Mouse (Mus musculus) frontal cortex, postnatal 25 days (tissue): ENCODE data around the gene Bphl.
"Not testable (repeated sequence)": the region's sequence is repeated elsewhere in the genome, so short reads cannot be mapped to it uniquely, and the experiment has no call there.

ENCODE experiments used
- DNase-seq, 2 experiments: peaks; one replicate each; pipeline ENCODE4 v3.0.0; 2022; ENCODE audit warnings: low spot score in 2 of 2

Bphl gene

DNA sequence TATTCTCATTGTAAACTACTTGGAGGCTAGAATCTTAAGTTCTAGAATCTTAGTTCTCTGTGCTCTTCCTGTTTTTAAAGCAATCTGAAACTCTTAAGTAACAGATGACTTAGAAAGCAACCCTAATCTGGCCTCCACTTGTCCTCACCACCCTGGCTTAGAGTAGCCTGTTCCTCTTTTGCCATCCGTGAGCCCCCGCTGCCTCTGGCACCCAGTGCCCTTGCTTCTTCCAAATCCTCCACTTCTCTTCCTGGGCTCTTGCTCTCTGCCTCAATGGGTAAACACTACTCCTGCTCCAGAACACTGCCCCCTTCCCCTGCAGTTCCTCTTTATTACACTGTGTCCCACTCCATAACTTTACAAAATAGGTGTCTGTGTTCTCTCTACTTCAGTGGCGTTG lies 14.3 kb downstream of the Bphl start:
- DNase-seq: no peak

DNA sequence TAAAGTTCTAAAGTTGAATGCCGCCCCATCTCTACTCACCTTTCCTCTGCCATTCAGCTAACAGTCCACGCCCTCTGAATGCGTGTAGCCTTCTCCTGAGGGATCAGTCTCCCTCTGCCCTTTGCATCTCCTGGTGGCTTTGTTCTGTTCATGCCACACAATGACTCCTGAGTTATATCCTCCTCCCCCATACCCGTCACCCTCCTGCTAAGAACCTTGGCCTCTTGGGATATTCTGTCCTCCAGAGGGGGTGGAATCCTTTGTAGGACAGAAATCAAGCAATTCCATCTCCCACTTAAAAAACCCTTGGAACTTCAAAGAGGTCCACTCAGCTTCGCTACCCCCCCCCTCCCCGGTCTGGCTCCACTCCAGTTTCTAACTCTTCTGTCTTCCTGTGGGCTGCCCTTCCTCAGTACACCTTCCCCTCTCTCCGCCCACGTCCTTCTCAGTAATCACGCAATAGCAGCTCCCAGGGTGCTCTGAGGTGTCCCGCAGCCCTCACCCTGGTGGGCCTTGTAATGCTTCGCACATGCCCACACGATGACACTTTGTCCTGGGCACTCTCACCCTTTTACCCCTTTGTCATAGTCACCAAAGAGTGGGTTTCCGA lies 16.4 kb downstream of the Bphl start:
- DNase-seq: no peak

DNA sequence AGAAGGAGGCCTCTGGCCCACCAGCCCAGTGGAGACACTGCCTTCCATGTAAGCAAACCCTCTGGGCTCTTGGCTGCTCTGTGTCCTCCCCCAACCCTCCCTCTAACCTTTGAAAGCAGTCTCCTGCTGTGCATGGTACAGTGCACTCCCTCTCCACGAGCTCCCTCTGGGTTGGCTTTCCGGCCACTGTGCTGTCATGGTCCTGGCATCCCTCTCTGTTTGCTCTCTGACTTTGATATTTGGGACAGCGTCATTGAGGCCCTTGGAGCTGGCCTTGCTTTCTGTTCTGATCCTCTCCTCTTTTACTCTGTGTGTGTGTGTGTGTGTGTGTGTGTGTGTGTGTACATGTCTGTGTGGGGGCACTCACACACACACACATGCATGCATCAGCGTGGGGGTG lies 17.0 kb downstream of the Bphl start:
- DNase-seq: no peak

- no peak for DNase-seq
Measured at GRCm38 (mm10) chr13:34054983-34055382, 17.6 kb downstream of the Bphl start.

DNA sequence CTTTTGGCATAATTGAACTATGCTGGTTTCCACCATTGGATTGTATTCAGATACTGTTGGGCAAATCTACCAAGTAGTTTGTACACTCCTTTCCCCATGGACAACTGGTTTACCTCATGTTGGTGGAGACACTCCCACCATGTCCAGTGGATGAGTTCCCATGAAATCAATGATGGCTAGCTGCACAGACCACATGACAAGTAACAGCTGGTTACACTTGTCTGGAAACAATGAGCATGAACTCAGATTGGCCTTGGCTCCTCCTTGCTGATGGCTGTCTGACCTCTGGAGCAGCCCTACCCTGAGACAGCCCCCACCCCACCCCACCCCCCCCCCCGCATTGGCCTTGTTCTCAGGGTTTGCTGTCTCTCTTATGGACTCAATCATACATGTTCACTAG lies 19.9 kb downstream of the Bphl start:
- no peak for DNase-seq

DNA sequence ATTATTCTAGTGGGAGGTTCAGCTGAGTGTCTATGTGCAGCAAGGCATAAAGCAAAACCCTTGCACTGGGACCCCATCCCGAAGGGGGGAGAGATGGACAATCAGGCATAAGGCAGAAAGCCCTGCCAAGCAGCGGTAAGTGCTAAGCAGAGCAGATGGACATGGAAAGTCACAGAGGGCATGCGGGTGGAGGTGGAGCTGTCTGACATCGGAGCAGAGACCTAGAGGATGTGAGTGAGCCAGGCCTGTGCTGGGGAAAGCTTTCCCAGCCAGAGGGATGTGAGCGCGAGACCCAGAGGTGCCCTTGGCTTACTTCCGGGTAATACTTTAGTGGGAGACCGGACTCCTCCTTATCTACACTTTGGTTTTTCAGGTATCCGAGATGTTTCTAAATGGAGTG lies 22.7 kb downstream of the Bphl start:
- no peak for DNase-seq

DNA sequence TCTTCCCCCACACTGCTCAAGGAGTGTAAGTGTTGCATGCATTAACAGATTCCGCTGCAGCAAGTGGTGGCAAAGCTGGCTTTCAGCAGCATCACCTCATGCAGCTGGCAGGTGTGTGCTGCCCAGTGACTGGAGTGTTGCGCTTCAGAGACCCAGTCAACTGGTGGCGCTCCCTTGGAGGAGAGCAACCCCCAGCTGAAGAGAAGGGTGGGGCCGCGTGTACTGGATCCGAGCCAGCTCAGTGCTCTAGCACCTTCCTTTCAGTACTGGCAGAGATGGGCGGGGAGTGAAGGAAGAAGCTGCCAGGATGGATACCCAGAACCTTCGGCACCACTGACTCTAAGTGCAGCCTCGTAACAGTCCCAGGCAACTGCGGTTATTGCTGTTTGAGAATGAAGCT lies 25.1 kb downstream of the Bphl start:
- DNase-seq: no peak

GRCm38 (mm10) chr13:34066351-34066750 lies 29.0 kb downstream of the Bphl start:
- DNase-seq: no peak

DNA sequence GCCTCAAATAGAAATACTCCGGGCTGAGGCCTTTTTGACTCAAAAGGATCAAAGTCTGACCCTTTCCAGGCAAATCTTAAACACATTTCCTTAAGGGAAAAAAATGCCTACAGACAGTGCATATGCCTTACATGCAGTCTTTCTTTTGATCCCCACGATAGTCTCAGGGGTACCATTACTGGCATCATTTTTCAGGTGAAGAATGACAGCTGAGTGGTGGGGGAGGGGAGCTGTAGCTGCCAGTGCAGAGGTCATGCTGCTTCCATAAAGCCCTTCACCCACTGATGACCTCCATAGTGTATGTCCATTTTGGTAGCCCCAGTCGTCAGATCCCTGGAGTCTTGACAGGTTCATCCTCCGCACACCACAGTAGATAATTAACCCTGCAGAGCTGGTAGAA lies 32.9 kb downstream of the Bphl start:
- DNase-seq: no peak

DNA sequence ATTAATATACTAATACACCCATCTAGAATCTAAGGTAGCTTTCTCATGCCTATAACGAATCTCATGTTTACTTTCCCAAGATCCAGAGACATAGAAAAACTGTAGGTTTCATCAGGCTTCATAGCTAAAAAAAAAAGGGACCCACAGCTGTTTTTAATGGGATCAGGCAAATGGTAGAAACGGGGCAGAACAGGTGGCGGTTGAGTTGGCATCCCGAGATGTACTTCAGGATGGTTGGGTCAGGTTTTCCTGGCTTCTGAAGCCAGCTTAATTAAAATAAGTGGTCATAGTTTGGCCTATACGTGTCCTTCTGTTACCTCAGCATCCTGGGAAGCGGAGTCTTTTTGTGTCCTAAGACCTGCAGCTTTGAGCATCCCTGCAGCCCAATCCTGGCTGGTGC lies 34.4 kb downstream of the Bphl start:
- no peak for DNase-seq

GRCm38 (mm10) chr13:34072847-34073246 lies 35.5 kb downstream of the Bphl start:
- no peak for DNase-seq

DNA sequence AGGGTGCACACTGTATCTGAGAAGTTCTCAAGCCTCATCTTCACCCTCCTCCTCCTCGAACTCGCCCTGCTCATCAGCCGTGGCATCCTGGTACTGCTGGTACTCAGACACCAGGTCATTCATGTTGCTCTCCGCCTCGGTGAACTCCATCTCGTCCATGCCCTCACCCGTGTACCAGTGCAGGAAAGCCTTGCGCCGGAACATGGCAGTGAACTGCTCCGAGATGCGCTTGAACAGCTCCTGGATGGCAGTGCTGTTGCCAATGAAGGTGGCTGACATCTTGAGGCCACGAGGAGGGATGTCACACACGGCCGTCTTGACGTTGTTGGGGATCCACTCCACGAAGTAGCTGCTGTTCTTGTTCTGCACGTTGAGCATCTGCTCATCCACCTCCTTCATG lies 37.0 kb downstream of the Bphl start:
- DNase-seq: not testable (repeated sequence)

- DNase-seq: not testable (repeated sequence)
Measured at GRCm38 (mm10) chr13:34075893-34076292, 38.5 kb downstream of the Bphl start.

DNA sequence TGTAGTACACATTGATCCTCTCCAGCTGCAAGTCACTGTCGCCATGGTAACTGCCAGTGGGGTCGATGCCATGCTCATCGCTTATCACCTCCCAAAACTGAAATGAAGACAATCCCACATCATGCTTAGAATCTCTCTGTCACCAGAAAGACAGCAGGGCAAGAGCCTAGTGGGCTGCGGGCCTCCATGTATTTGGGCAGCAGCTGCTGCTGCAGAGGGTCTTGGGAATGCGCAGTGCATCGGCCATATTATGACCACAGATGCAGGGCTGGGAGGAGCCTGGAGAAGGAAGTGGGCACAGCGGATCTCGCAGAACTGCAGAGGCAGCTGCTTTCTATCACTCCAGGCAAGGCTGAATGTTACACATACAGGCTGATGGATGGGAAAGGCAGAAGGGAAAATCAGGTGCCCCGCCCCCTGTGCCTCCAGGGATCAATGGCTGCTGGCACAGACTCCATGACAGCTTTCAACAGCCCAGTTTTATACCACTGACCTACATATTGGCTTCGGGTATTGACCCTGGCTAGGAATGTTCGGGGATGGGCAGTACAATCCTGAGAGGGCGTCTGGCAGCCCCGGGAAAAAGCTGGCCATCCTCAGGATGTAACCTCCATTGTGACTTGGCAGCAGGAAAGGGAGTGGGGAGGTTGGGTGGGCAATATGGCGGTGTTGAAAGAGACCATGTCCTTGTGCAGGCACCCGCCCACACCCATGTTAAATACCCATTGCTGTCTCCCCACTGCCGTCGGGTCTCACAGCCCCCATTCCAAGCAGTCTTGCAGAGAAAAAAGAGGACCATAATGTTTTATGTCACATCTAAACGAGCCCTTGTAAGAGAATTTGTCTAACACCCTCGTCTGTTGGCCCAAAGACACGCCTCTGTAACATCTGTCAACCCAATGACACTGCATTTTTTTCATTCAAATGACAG lies 39.4 kb downstream of the Bphl start:
- DNase-seq: peak in 1 of 2 experiments; percentile 41

DNA sequence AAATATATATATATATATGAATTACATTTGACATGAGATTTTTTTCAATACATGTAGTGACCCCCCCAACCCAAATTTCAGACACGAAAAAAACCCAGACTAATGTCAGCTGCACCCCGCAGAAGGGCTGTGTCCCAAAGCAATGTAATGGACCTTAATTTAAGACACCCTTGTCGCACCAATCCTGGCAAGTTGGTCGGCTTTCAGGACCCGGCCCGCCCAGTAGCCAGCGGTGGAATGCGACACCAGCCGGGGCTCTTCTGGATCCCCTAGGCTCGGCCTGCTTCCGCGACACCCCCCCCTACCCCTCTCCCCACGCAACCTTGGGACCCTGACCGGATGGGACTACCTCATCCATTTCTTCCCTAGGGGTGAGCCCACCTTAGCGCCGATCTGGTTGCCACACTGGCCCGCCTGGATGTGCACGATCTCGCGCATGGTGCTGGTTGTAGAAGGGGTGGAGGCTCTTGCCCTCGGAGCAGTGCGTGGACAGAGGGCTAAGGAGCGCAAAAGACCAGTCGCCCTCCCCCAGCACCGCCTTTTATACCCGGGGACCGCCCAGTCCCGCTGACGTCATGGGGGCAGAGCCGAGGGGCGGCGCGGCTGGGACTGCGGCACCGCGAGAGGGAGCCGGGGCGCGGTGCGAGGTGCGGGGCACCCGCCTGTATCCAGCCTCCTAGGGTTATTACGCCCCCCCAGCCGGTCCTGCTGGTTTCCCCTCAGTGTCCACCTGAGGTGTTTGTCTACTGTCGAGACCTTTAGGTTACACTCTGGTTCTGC lies 40.3 kb downstream of the Bphl start, which contains the start of gene Tubb2a:
TSS of gene Tubb2a (minus strand) at position 516 of the 780 bp plus-strand sequence.
- peak; percentile 78 to 88 for DNase-seq

DNA sequence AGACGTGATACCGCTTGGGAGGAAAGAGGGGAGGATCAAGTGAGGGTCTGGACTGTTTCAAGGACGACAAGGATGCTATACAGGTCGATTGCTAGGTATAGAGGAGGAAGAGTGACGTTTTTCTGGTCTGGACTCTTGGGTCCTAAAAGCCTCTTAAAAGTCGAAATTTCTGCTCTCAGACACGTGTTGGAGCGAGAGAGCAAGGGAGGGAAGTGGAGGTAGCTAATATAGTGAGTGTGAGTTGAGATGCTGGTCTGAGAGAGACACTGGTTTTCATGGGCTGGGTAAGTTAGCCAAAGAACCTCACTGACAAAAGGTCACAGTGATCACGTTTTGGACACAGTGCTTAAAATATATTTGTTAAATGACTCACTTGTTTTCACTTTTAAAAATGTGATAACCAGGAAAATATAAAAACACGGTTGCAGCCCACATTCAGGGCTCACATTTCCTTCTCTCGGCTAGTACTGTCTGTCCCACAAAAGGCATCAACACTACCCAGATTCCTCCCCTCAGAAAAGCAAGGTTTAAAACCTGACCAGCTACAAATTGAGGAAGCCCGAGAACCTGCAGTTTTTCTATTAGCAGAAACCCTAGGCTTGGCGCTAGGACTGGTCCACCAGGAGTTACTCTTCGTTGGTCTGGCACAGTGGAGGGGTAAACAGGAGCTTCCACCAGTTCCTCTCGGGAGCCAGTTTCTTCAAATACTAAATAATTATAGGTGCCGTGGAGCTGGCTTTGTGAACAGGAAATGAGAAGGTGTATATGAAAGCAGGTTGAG lies 41.3 kb downstream of the Bphl start:
- no peak for DNase-seq

DNA sequence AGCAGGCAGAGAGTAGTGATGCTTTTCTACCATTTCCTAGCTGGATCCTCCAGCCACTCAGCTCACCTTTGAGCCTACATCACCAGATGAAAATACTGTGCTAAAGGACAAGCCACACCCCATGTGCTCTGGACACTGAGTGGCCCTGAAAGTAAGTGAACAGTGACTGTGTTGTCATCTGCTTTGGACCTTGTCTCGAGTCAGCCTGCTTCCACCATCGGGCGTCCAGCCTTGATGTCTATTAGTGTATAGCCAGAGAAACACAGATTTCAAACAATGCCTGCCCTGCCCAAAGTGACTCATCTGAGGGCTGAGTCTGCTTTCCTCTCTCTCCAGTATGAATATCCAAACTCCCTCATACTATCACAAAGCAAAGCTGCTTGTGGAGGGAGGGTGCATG lies 42.4 kb downstream of the Bphl start:
- DNase-seq: no peak

DNA sequence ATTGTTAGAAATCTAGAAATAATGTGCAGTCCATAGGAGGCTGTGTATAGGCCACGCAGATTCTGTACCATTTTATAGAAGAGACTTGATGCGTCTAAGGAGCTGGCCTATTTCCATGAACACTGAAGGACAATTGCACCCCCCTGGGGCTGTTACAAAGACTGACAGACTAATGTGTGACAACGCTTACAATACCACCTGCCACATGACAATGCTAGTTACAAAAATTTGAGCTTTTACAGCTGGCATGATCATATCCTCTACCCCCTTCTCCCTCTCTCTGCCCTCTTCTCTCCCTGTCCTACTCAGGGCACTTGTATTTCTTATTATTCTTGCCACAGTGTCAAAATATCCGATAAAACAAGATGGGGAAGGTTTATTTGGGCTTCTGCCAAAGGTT lies 44.5 kb downstream of the Bphl start:
- DNase-seq: no peak

DNA sequence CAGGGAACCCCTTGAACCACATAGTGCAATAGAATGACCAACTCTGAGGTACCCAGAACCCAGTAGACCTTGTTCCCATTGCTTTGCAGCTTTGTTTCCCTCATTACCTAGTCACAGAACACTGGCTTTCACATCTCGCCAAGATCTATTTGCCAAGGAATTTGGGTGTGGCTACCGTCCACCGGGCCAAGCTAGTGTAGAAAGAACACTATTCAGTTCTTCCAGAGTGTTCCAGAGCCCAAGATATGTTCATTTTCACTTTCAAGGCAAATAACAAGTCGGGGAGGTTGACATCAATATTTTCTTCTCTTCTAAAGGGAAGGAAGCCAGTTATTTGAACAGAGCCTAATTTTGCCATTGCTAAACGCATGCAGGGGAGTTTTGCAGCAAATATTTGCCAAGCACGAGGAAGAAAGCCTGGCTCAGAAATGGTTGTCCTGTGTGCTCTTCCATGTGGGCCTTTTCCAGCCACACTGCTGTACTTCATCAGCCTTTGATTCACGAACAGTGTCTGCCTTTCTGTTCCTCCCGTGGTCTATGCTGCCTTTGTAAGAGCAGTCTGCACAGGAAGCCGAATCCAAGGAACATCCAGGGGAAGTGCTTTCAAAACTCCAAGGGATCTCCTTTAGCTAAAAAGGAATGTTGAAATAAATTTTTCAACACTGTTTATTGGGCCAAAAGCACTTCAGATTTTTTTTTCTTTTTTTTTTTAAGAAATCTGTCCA lies 46.8 kb downstream of the Bphl start:
- DNase-seq: no peak

- DNase-seq: no peak
Measured at GRCm38 (mm10) chr13:34087052-34087812, 49.8 kb downstream of the Bphl start.
